Mouse (Mus musculus) hindbrain, embryonic 14.5 days (tissue): ENCODE results near the gene Thada. TPM values are rescaled to one million over a fixed set of nuclear protein-coding genes. Genes with fewer than 3 reads are reported as not detected.

Experiments used
- ATAC-seq: fragments of 200-750 bp; cut with Nextera tagmentation; 2 replicates; pipeline ENCODE4 v1.8.0; 2017; ENCODE audit warnings: moderate number of reproducible peaks, mild to moderate bottlenecking, moderate TSS enrichment, moderate library complexity; ENCODE audit not compliant: low FRiP score
- DNase-seq: peaks from one replicate; pipeline ENCODE4 v3.0.0-alpha.2; 2015; ENCODE audit warnings: low spot score
- H3K27ac ChIP-seq: fragments of 300-500 bp; sonication (generic); 2 replicates; pipeline ENCODE4 v1.5.1; 2014; ENCODE audit warnings: mild to moderate bottlenecking, moderate library complexity
- H3K27me3 ChIP-seq: fragments of 300-500 bp; sonication (generic); 2 replicates; pipeline ENCODE4 v1.6.1; 2014; ENCODE audit warnings: mild to moderate bottlenecking, low read length, mixed read lengths; ENCODE audit not compliant: control insufficient read depth, insufficient read depth
- H3K36me3 ChIP-seq: fragments of 300-500 bp; sonication (generic); replicated peaks from 2 replicates; pipeline ENCODE4 v1.6.1; 2014; ENCODE audit not compliant: control insufficient read depth, insufficient read depth
- H3K4me1 ChIP-seq: fragments of 300-500 bp; sonication (generic); replicated peaks from 2 replicates; pipeline ENCODE4 v1.6.1; 2014; ENCODE audit warnings: antibody characterized with exemption, low read length, mixed read lengths; ENCODE audit not compliant: control insufficient read depth, insufficient read depth
- H3K4me2 ChIP-seq: fragments of 300-500 bp; sonication (generic); replicated peaks from 2 replicates; pipeline ENCODE4 v1.6.1; 2014; ENCODE audit warnings: mild to moderate bottlenecking, moderate library complexity
- H3K4me3 ChIP-seq: fragments of 300-500 bp; sonication (generic); replicated peaks from 2 replicates; pipeline ENCODE4 v1.5.1; 2014; ENCODE audit warnings: mild to moderate bottlenecking, low read length
- H3K9ac ChIP-seq: fragments of 300-500 bp; sonication (generic); 2 replicates; pipeline ENCODE4 v1.6.1; 2014
- H3K9me3 ChIP-seq: fragments of 300-500 bp; sonication (generic); 2 replicates; pipeline ENCODE4 v1.6.1; 2016; ENCODE audit warnings: low read length; ENCODE audit not compliant: control insufficient read depth
- WGBS: fragments of 180-500 bp; shearing (Covaris S2); extraction: QIAGEN DNeasy Blood & Tissue Kit; methylation state at CpG from one replicate; pipeline ENCODE4 v1.1.7; 2014; 5-methylcytosine and 5-hydroxymethylcytosine counted together
- polyA plus RNA-seq: library from polyadenylated mRNA; unstranded; fragments of >200 nt; fragmentation: Nextera tagmentation; extraction: Ambion mirVana; gene quantifications from 2 replicates; pipeline ENCODE4 v1.2.1, GENCODE M21; 2014

Thada gene
- polyA plus RNA-seq, 1 experiment from 2014 or later, result 9.0 TPM

DNA sequence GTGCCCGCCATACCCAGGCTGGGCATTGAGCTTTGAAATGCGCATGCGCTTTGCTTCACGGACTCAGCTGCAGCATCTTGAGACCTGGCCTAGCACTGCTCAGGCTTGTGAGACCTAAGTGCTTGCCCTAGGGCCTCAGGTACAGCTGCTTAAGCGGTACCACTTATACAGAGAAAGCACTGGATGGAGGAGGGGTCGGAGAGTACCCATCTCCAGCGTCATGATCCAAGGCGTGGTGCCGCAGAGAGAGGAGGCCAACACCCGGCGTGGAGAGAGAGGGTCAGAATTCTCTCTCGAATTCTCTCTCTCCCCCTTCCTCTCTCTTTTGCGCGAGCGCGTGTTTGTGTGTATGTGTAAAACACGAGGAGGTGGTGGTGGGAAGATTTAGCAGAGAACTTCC is 290.8 kb downstream of the Thada start:
- H3K27me3 ChIP-seq, result no peaks in the 10 kb centered on the region
- H3K4me1 ChIP-seq, result no peaks in the 10 kb centered on the region
- no peak overlapping the region for H3K9ac ChIP-seq
- H3K36me3 ChIP-seq, result no peaks in the 10 kb centered on the region
- DNase-seq (no peak), ATAC-seq (no peak)
- H3K9me3 ChIP-seq, result no peaks in the 10 kb centered on the region; the same call in 1 of the 2 replicates
- H3K4me2 ChIP-seq, result no peak overlapping the region
- H3K4me3 ChIP-seq, result no peak overlapping the region
- 99% methylated on average over 17 of the region's 17 CpGs for WGBS
- no peak overlapping the region for H3K27ac ChIP-seq

DNA sequence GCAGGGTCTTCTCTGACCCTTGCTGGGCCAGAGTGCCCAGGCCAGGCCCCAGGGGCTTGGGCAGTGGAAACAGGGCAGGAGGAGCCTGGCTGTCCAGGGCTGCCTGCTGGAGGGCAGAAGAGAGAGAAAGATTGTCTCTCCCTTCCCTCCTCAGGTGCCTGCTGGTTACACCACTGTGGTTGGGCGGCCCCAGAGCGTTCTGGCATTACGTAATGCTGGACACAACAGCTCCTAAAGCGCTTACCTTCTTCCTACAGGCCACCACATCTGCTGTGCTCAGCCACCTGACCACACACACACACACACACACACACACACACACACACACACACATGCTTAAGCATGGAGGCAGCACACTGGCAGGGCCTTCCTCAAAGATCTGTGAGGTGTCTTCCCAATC is 298.6 kb downstream of the Thada start:
- no peak overlapping the region for H3K27ac ChIP-seq

DNA sequence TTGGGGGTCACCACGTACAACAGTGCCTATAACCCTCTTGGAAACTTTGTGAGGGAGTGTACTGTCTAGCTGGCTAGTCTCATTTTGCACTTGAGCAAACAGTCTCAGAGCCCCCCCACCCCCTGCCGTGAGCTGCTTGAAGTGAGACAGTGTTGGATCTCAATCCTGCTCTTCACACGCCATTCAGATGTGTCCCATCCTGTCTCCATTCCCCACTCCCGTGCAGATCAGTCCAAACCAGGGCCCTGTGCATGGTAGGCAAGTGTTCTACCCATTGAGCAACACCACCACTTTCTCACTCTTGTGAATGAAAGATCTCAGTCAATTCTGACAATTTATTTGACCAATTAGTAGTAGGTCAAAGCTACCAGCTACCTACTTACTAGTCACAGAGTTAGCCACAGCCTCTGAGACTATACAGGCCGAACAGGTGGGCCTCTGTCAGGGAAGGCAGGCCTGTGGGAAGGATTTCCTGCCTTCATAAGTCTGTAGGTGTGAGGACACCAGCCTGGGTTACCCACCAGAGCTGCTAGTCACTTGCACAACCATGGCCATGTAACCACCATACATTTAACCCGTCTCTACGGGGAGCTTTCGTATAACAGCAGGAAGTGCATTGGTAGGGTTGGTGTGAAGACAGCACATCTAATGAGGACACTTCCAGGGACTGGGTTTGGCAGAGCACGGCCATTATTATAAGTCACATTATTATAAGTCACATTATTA is 299.7 kb downstream of the Thada start:
- no peaks in the 10 kb centered on the region for H3K36me3 ChIP-seq
- H3K9me3 ChIP-seq, result no peaks in the 10 kb centered on the region
- no peak for ATAC-seq
- no peak overlapping the region for H3K4me2 ChIP-seq
- H3K27ac ChIP-seq, result no peak overlapping the region
- no peak overlapping the region for H3K4me3 ChIP-seq
- no peak overlapping the region for H3K9ac ChIP-seq
- no peaks in the 10 kb centered on the region; the same call in 1 of the 2 replicates for H3K4me1 ChIP-seq
- no peaks in the 10 kb centered on the region for H3K27me3 ChIP-seq
- no peak for DNase-seq
- WGBS, result 88% methylated on average over 9 of the region's 9 CpGs

More for the DNA sequence above, 298.6 kb downstream of the Thada start:
- no peaks in the 10 kb centered on the region for H3K9me3 ChIP-seq
- H3K4me1 ChIP-seq, result no peaks in the 10 kb centered on the region
- WGBS, result 91% methylated on average over 4 of the region's 4 CpGs
- DNase-seq, result no peak
- no peak overlapping the region for H3K4me3 ChIP-seq
- no peak for ATAC-seq
- H3K9ac ChIP-seq, result no peak overlapping the region
- no peak overlapping the region for H3K4me2 ChIP-seq
- no peaks in the 10 kb centered on the region for H3K36me3 ChIP-seq
- H3K27me3 ChIP-seq, result no peaks in the 10 kb centered on the region

DNA sequence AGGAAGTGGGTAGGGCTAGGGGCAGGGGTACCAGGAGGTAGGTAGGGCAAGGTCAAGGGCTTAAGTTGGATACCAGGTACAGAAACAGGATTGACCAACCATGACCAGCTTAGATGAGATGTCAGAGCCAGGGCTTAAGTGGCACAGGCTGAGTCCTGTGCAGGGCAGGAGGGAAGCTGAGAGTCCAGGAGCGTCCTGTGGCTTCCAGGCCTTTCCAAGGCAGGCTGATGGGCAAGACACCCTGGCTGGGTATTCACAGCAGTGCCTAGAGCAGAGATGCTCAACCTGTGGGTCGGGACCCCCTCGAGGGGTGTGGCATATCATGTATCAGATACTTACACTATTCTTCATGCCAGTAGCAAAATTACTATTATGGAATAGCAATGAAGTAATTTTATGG is 300.3 kb downstream of the Thada start:
- Histone ChIP-seq H3K27me3 (no peaks in the 10 kb centered on the region), H3K4me2 (no peak overlapping the region), H3K4me3 (no peak overlapping the region), H3K4me1 (no peaks in the 10 kb centered on the region; the same call in 1 of the 2 replicates), H3K9me3 (no peaks in the 10 kb centered on the region), H3K27ac (no peak overlapping the region), H3K9ac (no peak overlapping the region), H3K36me3 (no peaks in the 10 kb centered on the region)
- DNase-seq, result no peak
- WGBS, result 90% methylated on average over 3 of the region's 3 CpGs
- no peak for ATAC-seq

DNA sequence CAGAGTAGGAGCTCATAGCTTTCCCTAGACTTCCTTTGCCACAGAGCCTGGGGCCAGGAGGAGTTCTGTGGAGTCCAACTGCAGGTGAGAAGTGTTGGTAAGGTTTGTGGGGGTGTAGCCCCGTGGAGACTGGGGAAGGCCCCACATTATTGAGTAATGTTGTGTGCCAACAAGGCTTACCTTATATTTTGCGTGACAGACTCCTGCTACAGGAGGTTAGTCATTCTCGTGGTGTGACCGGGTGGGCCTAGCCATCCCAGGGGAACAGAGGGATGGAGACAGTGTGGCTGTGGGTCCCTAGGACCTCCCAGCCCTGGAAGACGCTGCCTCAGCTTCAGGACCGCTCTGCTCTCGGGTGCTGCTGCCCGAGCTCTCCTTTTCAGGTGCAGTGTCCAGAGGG is 301.9 kb downstream of the Thada start:
- DNase-seq, result no peak
- H3K27me3 ChIP-seq, result no peaks in the 10 kb centered on the region
- H3K9ac ChIP-seq, result no peak overlapping the region
- no peaks in the 10 kb centered on the region; the same call in 1 of the 2 replicates for H3K4me1 ChIP-seq
- ATAC-seq, result no peak
- no peak overlapping the region for H3K4me2 ChIP-seq
- no peak overlapping the region for H3K4me3 ChIP-seq
- H3K9me3 ChIP-seq, result no peaks in the 10 kb centered on the region
- no peaks in the 10 kb centered on the region for H3K36me3 ChIP-seq
- 88% methylated on average over 8 of the region's 8 CpGs for WGBS
- no peak overlapping the region for H3K27ac ChIP-seq

DNA sequence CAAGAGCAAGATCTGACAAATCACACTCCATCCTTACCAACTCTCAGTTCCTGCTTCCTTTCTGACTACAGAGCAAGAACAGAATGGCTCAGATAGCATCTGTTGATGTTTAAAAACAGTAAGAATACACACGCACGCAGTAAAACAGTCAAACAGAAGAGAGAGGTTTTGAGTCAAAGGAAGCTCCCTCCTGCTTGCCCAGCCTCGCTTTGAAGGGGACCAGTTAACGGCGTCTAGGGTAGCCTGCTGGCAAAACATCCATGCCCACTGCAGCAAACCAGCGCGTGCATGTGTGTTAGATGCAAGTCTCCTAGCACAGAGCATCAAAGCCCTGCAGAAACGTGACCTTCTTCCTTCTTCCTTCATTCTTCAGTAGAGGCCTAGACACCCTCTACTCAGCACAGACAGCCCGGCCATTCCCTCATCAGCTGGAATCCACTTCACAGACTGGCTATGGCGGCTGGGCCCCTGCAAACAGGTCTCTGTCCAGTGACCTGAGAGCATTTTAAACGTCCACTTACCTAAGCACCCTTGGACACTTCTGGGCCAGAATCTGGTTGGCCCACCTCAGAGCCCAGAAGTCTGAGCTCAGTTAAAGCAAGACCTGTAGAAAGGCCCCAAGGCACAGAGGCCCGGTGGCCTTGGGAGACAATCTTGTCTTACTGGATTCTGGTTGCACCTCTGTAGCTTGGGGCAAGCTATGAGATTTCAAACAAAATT is 302.8 kb downstream of the Thada start:
- no peak overlapping the region for H3K27ac ChIP-seq
- 86% methylated on average over 12 of the region's 12 CpGs for WGBS

DNA sequence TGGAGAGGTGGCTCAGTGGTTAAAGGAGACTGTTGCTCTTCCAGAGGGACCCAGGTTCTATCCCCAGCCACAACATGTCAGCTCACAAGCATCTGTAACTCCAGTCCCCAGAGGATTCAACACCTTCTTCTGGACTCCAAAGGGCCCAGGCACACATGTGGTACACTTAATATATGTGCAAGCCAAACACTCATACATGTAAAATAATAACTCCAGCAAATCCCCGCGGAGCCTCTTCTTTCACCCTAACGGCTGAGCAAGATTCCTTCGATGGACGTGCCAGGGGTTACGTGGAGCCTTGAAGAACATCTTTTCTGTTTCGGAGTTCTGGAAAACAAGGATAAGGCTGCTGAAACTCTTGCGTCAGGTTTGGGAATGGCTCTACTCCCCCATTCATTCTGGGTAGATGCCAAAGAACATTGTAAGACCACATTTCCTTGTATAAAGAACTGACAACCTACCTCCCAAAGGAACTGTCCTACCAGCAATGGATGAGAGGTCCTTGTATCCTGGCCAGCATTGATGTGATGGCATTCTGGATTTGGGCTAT is 303.7 kb downstream of the Thada start:
- Histone ChIP-seq H3K9me3 (no peaks in the 10 kb centered on the region), H3K36me3 (no peaks in the 10 kb centered on the region), H3K27ac (no peak overlapping the region), H3K4me2 (no peak overlapping the region), H3K9ac (no peak overlapping the region), H3K4me3 (no peak overlapping the region), H3K27me3 (no peaks in the 10 kb centered on the region), H3K4me1 (no peaks in the 10 kb centered on the region; the same call in 1 of the 2 replicates)
- WGBS, result 89% methylated on average over 8 of the region's 8 CpGs
- ATAC-seq (no peak), DNase-seq (no peak)

More for the DNA sequence above, 302.8 kb downstream of the Thada start:
- ATAC-seq (no peak), DNase-seq (no peak)
- H3K27me3 ChIP-seq, result no peaks in the 10 kb centered on the region
- H3K4me1 ChIP-seq, result no peaks in the 10 kb centered on the region; the same call in 1 of the 2 replicates
- H3K36me3 ChIP-seq, result no peaks in the 10 kb centered on the region
- H3K4me3 ChIP-seq, result no peak overlapping the region
- H3K9me3 ChIP-seq, result no peaks in the 10 kb centered on the region
- H3K4me2 ChIP-seq, result no peak overlapping the region
- no peak overlapping the region for H3K9ac ChIP-seq

DNA sequence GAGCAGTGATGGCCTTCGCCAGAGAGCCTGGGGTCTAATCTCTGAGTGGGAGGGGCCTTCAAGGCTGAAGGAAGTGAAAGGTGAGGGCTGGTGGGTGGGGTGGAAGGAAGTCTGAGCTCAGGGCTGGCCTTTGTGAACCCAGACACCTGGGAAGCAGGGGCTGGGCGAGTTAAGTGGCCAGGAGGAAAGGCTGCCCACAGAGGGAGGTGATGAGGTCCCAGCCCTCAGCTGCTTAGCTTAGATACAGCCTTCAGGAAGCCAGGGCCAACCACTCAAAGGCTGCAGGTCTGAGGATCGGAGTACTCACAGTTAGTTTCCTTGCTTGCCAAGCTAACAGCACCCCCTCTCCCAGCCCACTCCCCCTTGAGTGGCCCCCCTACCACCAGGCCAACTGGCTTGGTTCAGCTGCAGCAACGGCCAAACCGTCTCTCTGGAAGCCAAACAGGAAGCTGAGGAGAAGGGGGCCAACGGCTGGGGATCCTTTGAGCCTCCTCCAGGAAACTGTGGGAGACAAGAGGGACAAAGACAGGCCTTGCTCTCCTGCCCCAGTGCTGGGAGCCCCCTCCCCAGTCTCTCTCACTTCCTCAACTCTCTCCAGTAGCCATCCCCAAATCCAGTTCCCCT is 304.7 kb downstream of the Thada start:
- ATAC-seq (peak; percentile 32; the same call in 1 of the 2 replicates), DNase-seq (no peak)
- H3K27ac ChIP-seq, result no peak overlapping the region
- no peak overlapping the region for H3K9ac ChIP-seq
- no peaks in the 10 kb centered on the region for H3K9me3 ChIP-seq
- H3K4me2 ChIP-seq, result no peak overlapping the region
- no peaks in the 10 kb centered on the region for H3K36me3 ChIP-seq
- H3K4me1 ChIP-seq, result no peaks in the 10 kb centered on the region; the same call in 1 of the 2 replicates
- 58% methylated on average over 6 of the region's 6 CpGs for WGBS
- no peaks in the 10 kb centered on the region for H3K27me3 ChIP-seq
- no peak overlapping the region for H3K4me3 ChIP-seq

DNA sequence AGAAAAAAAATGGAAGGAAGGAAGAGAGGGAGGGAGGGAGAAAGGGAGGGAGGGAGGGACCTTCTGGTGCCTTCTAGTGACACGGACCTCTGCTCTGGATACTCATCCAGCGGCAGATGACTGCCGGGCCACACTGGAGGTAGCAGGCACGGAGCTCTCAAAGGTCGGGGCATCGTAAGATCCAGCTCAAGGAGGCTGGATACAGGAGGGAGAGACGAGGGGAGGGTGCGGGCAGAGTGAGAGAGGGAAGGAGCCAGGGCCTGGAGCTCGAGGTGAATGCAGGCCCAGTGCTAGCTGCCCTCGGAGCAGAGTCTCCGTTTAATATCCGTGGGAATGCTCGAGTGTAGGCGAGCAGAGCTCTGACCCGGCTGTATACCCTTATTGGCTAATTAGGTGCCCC is 307.1 kb downstream of the Thada start:
- no peak for DNase-seq
- no peak overlapping the region for H3K4me3 ChIP-seq
- no peak for ATAC-seq
- no peak overlapping the region for H3K9ac ChIP-seq
- H3K4me1 ChIP-seq, result no peaks in the 10 kb centered on the region; the same call in 1 of the 2 replicates
- H3K4me2 ChIP-seq, result no peak overlapping the region
- WGBS, result 59% methylated on average over 15 of the region's 15 CpGs
- H3K27ac ChIP-seq, result no peak overlapping the region
- no peaks in the 10 kb centered on the region for H3K27me3 ChIP-seq
- H3K9me3 ChIP-seq, result no peaks in the 10 kb centered on the region
- no peaks in the 10 kb centered on the region for H3K36me3 ChIP-seq
